Mouse (Mus musculus): Measurements from ENCODE around the gene Klhl7. TPM values are rescaled to one million over a fixed set of nuclear protein-coding genes. Genes with fewer than 3 reads are reported as not detected.

Klhl7 gene
- polyA plus RNA-seq, 1 experiment from 2014 or later = 60.2 TPM

GRCm38 (mm10) chr5:24076986-24077718 is 23.3 kb upstream of the Klhl7 start:
- Histone ChIP-seq H3K4me1 (peaks cover 5% of the 10 kb centered on the region; the same call in 1 of the 2 replicates), H3K4me2 (replicated peaks) (peak overlapping the region; percentile 54), H3K27me3 (no peaks in the 10 kb centered on the region), H3K9me3 (no peaks in the 10 kb centered on the region), H3K9ac (no peak overlapping the region), H3K27ac (no peak overlapping the region), H3K4me3 (peak overlapping the region; percentile 34), H3K36me3 (no peaks in the 10 kb centered on the region)
- WGBS = 3% methylated on average over 15 of the region's 15 CpGs
- peak; percentile 89 for ATAC-seq (ENCODE audit: low FRiP score, low read depth)

- no peaks in the 10 kb centered on the region for H3K27me3 ChIP-seq
- peaks cover 5% of the 10 kb centered on the region; the same call in 1 of the 2 replicates for H3K4me1 ChIP-seq
- peak overlapping the region; percentile 34; the same call in 1 of the 2 replicates for H3K4me3 ChIP-seq
- no peaks in the 10 kb centered on the region for H3K9me3 ChIP-seq
- WGBS = 15% methylated on average over 7 of the region's 7 CpGs
- H3K36me3 ChIP-seq = no peaks in the 10 kb centered on the region
- ATAC-seq (ENCODE audit: low FRiP score, low read depth) = no peak
- H3K27ac ChIP-seq = no peak overlapping the region
- no peak overlapping the region for H3K9ac ChIP-seq
- H3K4me2 ChIP-seq (replicated peaks) = peak overlapping the region; percentile 54
These were observed 22.6 kb upstream of the Klhl7 start for GRCm38 (mm10) chr5:24077739-24078306.

- WGBS = 82% methylated on average over 7 of the region's 7 CpGs
- H3K4me3 ChIP-seq = no peak overlapping the region
- H3K4me2 ChIP-seq (replicated peaks) = no peak overlapping the region
- no peak overlapping the region for H3K9ac ChIP-seq
- H3K36me3 ChIP-seq = no peaks in the 10 kb centered on the region
- no peak for ATAC-seq (ENCODE audit: low FRiP score, low read depth)
- no peak overlapping the region for H3K27ac ChIP-seq
- H3K4me1 ChIP-seq = peaks cover 5% of the 10 kb centered on the region; the same call in 1 of the 2 replicates
- no peaks in the 10 kb centered on the region for H3K9me3 ChIP-seq
- H3K27me3 ChIP-seq = no peaks in the 10 kb centered on the region
These were observed 21.8 kb upstream of the Klhl7 start for GRCm38 (mm10) chr5:24078420-24079179.

GRCm38 (mm10) chr5:24080826-24081225 is 19.6 kb upstream of the Klhl7 start:
- Histone ChIP-seq H3K36me3 (no peaks in the 10 kb centered on the region), H3K9me3 (no peaks in the 10 kb centered on the region), H3K4me2 (replicated peaks) (no peak overlapping the region), H3K9ac (no peak overlapping the region), H3K27ac (no peak overlapping the region), H3K4me3 (no peak overlapping the region), H3K27me3 (no peaks in the 10 kb centered on the region), H3K4me1 (peaks cover 5% of the 10 kb centered on the region; the same call in 1 of the 2 replicates)
- WGBS = 58% methylated on average over 6 of the region's 6 CpGs
- ATAC-seq (ENCODE audit: low FRiP score, low read depth) = no peak

GRCm38 (mm10) chr5:24084835-24085234 is 15.6 kb upstream of the Klhl7 start:
- ATAC-seq (ENCODE audit: low FRiP score, low read depth) = no peak
- H3K9ac ChIP-seq = no peak overlapping the region
- 73% methylated on average over 4 of the region's 4 CpGs for WGBS

GRCm38 (mm10) chr5:24086241-24086640 is 14.2 kb upstream of the Klhl7 start:
- no peaks in the 10 kb centered on the region for H3K36me3 ChIP-seq
- ATAC-seq (ENCODE audit: low FRiP score, low read depth) = no peak
- H3K9me3 ChIP-seq = no peaks in the 10 kb centered on the region
- no peaks in the 10 kb centered on the region for H3K4me1 ChIP-seq
- no peak overlapping the region for H3K4me3 ChIP-seq
- no peak overlapping the region for H3K9ac ChIP-seq
- no peak overlapping the region for H3K27ac ChIP-seq
- 89% methylated on average over 16 of the region's 16 CpGs for WGBS
- no peaks in the 10 kb centered on the region for H3K27me3 ChIP-seq
- no peak overlapping the region for H3K4me2 ChIP-seq (replicated peaks)

More at GRCm38 (mm10) chr5:24084835-24085234, 15.6 kb upstream of the Klhl7 start:
- Histone ChIP-seq H3K9me3 (no peaks in the 10 kb centered on the region), H3K27ac (no peak overlapping the region), H3K4me2 (replicated peaks) (no peak overlapping the region), H3K4me3 (no peak overlapping the region), H3K27me3 (no peaks in the 10 kb centered on the region), H3K36me3 (no peaks in the 10 kb centered on the region), H3K4me1 (no peaks in the 10 kb centered on the region)

- no peak overlapping the region for H3K4me2 ChIP-seq (replicated peaks)
- no peaks in the 10 kb centered on the region for H3K4me1 ChIP-seq
- no peak overlapping the region for H3K27ac ChIP-seq
- H3K4me3 ChIP-seq = no peak overlapping the region
- no peaks in the 10 kb centered on the region for H3K27me3 ChIP-seq
- WGBS = 79% methylated on average over 3 of the region's 3 CpGs
- no peaks in the 10 kb centered on the region for H3K9me3 ChIP-seq
- H3K36me3 ChIP-seq = no peaks in the 10 kb centered on the region
- no peak for ATAC-seq (ENCODE audit: low FRiP score, low read depth)
- H3K9ac ChIP-seq = no peak overlapping the region
These were observed 13.5 kb upstream of the Klhl7 start for GRCm38 (mm10) chr5:24086865-24087264.

GRCm38 (mm10) chr5:24088451-24088850 is 12.0 kb upstream of the Klhl7 start:
- Histone ChIP-seq H3K4me2 (replicated peaks) (no peak overlapping the region), H3K27me3 (no peaks in the 10 kb centered on the region), H3K27ac (no peak overlapping the region), H3K9ac (no peak overlapping the region), H3K36me3 (no peaks in the 10 kb centered on the region), H3K4me1 (no peaks in the 10 kb centered on the region), H3K4me3 (no peak overlapping the region), H3K9me3 (no peaks in the 10 kb centered on the region)
- WGBS = 81% methylated on average over 1 of the region's 1 CpGs
- ATAC-seq (ENCODE audit: low FRiP score, low read depth) = no peak

GRCm38 (mm10) chr5:24092496-24092895 is 7.9 kb upstream of the Klhl7 start:
- WGBS = 77% methylated on average over 3 of the region's 3 CpGs
- no peaks in the 10 kb centered on the region for H3K36me3 ChIP-seq

GRCm38 (mm10) chr5:24095393-24095792 is 5.0 kb upstream of the Klhl7 start:
- no peak for ATAC-seq (ENCODE audit: low FRiP score, low read depth)
- Histone ChIP-seq H3K27me3 (no peaks in the 10 kb centered on the region), H3K36me3 (no peaks in the 10 kb centered on the region), H3K4me2 (replicated peaks) (no peak overlapping the region), H3K4me3 (no peak overlapping the region), H3K27ac (no peak overlapping the region), H3K9me3 (no peaks in the 10 kb centered on the region), H3K4me1 (0 out of 2 replicates have a peak, but pooled peaks cover 3% of the 10 kb centered on the region), H3K9ac (no peak overlapping the region)
- 80% methylated on average over 6 of the region's 6 CpGs for WGBS

More at GRCm38 (mm10) chr5:24092496-24092895, 7.9 kb upstream of the Klhl7 start:
- no peak overlapping the region for H3K9ac ChIP-seq
- no peak overlapping the region for H3K27ac ChIP-seq
- no peaks in the 10 kb centered on the region for H3K9me3 ChIP-seq
- ATAC-seq (ENCODE audit: low FRiP score, low read depth) = no peak
- no peaks in the 10 kb centered on the region for H3K4me1 ChIP-seq
- no peak overlapping the region for H3K4me2 ChIP-seq (replicated peaks)
- H3K4me3 ChIP-seq = no peak overlapping the region
- H3K27me3 ChIP-seq = no peaks in the 10 kb centered on the region

GRCm38 (mm10) chr5:24095881-24096280 is 4.5 kb upstream of the Klhl7 start:
- Histone ChIP-seq H3K4me3 (no peak overlapping the region), H3K4me2 (replicated peaks) (no peak overlapping the region), H3K27ac (no peak overlapping the region), H3K9ac (no peak overlapping the region), H3K27me3 (no peaks in the 10 kb centered on the region), H3K4me1 (0 out of 2 replicates have a peak, but pooled peaks cover 3% of the 10 kb centered on the region), H3K9me3 (no peaks in the 10 kb centered on the region), H3K36me3 (no peaks in the 10 kb centered on the region)
- ATAC-seq (ENCODE audit: low FRiP score, low read depth) = no peak
- 64% methylated on average over 5 of the region's 5 CpGs for WGBS

- Histone ChIP-seq H3K36me3 (no peaks in the 10 kb centered on the region), H3K27me3 (no peaks in the 10 kb centered on the region), H3K4me3 (peak overlapping the region; percentile 75), H3K9ac (peak overlapping the region; percentile 84), H3K4me1 (peaks cover 9% of the 10 kb centered on the region), H3K27ac (peak overlapping the region; percentile 83), H3K4me2 (replicated peaks) (peak overlapping the region; percentile 79), H3K9me3 (no peaks in the 10 kb centered on the region)
- ATAC-seq (ENCODE audit: low FRiP score, low read depth) = peak; percentile 77
- WGBS = under 1% methylated on average over 33 of the region's 46 CpGs
These were observed 456 bp downstream of the Klhl7 start for GRCm38 (mm10) chr5:24100810-24101311.
